Mouse (Mus musculus): ENCODE measurements around the gene Ugcg.

The Ugcg gene

GRCm38 (mm10) chr4:59228951-59229350, 39.9 kb downstream of the Ugcg start:
- DNase-seq (ENCODE audit: low read depth): no peak

DNA sequence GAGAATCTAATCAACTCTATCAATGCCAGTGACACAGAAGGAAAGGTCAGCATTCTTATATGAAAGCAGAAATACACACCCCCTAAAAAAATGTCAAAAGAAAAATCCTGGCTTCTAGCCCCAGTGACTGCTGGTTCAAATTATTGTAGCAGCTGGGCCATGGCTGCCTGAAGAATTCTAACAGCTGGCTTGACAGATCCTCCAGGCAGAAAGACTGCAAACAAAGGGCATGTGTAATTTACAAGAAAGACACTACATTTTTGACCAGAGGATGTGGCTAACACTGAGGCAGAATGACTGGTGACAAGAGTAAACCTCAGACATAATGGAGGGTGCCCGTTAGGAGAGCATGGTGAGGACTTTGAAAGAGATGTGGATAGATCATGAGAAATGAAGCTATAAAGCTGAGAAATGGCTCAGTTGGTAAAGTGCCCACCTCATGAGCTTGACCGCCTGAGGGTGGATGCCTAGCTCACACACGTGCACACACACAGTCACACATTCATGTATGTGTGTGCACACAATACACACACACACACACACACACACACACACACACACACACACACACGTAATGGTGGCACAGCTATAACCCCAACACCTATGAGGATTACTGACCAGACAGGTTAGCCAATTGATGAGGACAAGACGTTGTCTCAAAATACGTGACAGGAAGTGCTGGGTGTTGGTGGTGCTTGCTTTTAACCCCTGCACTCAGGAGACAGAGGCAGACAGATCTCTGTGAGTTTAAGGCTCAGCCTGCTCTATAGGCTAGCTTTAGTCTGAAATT, 42.4 kb downstream of the Ugcg start:
- peak; percentile 56 for DNase-seq (ENCODE audit: low read depth)

- DNase-seq (ENCODE audit: low read depth): no peak
Observed at GRCm38 (mm10) chr4:59234014-59234413, 45.0 kb downstream of the Ugcg start.

- no peak for DNase-seq (ENCODE audit: low read depth)
Observed at GRCm38 (mm10) chr4:59234451-59235216, 45.6 kb downstream of the Ugcg start.

- no peak for DNase-seq (ENCODE audit: low read depth)
Observed at GRCm38 (mm10) chr4:59236362-59236761, 47.3 kb downstream of the Ugcg start.

DNA sequence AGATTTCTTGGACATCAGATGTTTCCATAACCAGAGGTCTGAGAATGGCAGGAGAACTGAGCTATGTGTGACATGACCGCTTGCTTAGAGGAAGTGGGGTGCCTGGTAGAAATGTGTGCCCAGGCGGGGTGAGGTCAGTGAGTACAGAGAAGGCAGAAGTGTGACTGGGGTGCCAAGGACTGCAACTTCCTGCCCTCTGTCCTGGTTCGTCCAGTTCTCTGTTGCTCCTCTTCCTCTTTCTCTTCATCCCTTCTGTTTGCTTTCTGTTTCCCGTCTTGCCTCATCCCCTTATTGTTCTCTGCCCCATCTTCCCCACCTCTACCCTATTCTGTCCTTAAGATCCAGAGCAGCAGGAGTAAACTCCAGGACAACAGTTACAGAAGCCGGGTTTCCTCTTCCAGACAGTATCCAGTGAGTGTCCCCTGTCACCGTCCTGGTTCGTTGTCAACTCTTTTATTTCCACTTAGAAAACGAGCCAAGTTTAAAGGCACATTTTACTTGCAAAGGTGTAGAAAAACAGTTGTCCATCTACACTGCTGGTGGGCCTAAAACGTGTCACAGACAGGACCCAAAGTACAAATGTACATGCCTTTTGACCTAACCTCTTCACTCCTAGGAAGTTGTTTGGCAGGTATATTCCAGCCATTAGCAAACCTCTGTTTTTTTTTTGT, 49.7 kb downstream of the Ugcg start:
- DNase-seq (ENCODE audit: low read depth): no peak

DNA sequence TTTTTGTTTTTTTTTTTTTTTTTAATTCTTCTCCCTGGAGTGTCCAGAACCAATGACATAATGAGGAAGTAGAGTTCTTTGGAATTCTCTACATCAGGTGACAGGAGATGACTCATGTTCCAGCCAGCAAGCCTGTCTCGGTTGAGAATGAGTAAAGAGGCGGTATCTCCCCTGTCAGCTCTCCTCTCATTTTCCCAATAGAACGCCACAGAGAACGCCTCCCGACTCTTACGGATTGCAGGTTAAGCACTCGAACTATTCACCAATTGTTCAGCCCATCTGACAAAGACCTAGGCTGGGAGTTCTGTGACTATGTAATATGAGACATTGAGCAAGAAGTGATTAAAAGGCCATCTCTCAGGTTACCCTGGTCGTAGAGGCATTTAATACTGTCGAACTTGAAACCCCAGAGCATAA, 50.3 kb downstream of the Ugcg start:
- peak; percentile 45 for DNase-seq (ENCODE audit: low read depth)

GRCm38 (mm10) chr4:59240160-59240559, 51.1 kb downstream of the Ugcg start:
- DNase-seq (ENCODE audit: low read depth): no peak

- no peak for DNase-seq (ENCODE audit: low read depth)
Observed at GRCm38 (mm10) chr4:59241096-59241495, 52.0 kb downstream of the Ugcg start.

GRCm38 (mm10) chr4:59242221-59242620, 53.2 kb downstream of the Ugcg start:
- DNase-seq (ENCODE audit: low read depth): no peak

DNA sequence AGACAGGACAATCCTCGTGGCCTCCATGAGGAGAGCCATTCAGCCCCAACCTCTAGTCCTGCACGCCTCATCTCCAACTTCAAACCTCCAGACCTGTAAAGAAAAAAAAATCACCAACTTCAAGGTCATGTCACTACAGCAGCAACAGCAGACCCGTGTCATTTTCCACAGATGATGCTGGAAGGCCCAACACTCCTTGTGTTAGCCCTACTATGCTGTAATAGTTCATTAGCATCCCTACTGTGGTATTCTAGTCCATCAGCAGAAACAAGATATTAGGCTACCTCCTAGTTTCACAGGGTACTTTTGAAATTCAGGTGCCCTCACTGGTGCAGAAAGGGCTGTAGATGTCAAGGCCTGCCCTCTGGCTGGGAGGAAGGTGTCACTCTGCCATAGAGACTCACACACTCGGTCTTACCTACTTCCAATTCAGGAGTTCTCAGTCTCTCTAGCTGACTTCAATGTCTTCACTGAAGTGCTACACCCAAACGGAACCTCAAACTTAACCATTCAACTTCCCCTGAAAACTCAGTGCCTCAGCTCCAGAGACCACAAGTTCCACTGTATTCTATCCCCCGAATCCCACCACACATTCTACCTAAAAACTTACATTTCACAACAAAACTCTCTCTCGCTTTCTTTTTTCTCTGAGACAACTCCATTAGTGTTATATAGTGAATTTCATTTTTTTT, 54.9 kb downstream of the Ugcg start:
- DNase-seq (ENCODE audit: low read depth): no peak

DNA sequence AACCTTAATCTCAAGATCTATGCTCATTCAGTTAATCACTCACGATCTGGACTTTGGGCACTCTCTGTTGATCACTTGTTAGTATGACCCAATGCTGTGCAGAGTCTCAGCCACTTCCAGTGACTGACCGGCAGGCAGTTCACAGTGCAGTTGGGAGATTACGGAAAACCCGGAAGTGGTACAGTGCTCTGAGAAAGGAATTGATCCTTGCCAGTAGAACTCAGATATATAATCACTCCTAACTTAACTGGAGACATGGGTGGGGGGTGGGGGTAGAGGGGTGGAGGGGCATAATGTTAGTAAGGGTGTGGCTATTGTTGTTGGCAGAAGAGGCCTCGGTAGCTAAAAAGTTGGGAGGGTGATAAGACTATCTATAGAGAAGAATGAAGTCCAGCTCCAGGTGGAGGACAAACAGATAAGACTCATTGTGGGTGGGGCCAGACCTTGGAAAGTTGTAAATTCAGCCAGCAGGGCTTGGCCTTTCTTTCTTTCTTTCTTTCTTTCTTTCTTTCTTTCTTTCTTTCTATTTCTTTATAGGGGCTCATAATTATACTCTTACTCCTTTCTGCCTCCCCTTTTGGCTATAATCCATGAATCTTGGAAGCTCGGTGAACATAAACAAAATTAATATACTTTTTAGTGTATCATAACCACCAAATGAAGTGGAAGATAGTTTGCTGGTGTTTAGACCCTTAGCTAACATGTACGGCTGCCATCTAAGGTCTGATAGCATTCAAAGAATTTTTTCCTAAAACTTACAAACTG, 55.9 kb downstream of the Ugcg start:
- DNase-seq (ENCODE audit: low read depth): no peak

- DNase-seq (ENCODE audit: low read depth): no peak
Observed at GRCm38 (mm10) chr4:59245776-59246175, 56.7 kb downstream of the Ugcg start.

GRCm38 (mm10) chr4:59247545-59247944, 58.5 kb downstream of the Ugcg start:
- DNase-seq (ENCODE audit: low read depth): no peak

DNA sequence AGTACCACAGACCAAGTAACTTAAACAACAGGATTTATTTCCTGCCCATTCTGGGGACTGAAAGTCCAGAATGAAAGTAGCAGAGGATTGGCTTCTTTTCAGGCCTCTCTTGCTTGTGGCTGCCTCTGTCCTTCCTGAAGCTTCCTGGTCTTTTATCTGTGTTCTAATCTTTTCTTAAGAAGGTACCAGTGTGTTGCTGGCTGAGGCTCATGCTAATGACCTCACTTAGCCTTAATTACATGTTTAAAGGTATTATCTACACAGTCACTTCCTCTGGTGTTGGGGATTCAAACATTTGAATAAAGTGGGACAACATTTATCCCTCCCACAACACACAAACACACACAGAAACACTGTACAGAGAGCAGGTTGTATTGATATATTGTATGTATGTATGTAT, 59.0 kb downstream of the Ugcg start:
- no peak for DNase-seq (ENCODE audit: low read depth)

DNA sequence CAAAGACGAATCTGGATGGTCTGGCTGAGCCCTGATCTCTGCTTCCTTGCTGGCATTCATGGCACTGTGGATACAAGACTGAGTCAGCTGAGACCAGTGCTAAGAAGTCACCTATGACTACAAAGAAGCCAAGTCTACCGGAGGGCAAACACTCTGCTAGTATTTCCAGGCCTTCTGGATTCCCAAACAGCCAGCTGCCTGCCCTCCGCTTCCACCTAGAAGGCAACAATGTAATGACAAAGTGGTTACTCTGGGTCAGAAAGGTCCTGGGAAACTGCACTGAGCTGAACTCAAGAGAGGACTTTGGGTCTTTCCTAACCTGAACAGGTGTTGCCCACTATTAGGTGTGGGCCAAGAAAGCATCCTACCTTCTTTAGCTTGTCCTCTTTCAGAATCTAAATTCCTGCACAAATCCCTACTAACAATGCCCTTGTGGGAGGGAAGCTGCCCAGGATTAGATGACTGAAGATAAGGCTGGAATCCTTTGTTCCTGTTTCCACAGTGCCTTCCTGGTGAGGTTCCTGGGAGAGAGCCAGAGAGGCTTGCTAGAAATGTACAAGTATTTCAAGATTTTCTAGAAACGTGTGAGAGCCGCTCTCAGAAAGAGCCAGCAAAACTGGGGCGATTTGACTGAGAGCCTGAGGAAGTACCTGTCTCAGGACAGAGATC, 63.5 kb downstream of the Ugcg start:
- no peak for DNase-seq (ENCODE audit: low read depth)

GRCm38 (mm10) chr4:59253055-59253434, 64.0 kb downstream of the Ugcg start:
- no peak for DNase-seq (ENCODE audit: low read depth)

DNA sequence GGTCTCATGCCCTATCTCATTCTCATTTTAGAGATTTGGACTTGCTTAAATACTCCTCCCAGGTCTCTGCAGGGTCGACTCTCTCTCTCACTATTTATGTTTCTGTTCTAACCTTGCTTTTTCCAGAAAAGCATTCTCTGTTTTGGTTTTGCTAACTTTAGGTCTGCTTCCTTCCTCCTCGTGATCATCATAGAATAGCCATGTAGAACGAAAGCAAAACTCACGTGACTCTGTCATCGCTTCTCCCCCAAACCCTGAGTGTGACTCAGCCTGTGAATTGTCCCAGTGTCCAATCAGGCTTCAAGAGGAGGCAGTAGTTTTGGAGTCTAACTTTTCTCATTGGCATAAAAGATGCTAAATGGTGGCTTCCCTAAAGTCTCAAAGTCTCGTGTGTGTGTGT, 65.3 kb downstream of the Ugcg start:
- DNase-seq (ENCODE audit: low read depth): no peak

GRCm38 (mm10) chr4:59255988-59256387, 66.9 kb downstream of the Ugcg start:
- DNase-seq (ENCODE audit: low read depth): no peak

GRCm38 (mm10) chr4:59257866-59258265, 68.8 kb downstream of the Ugcg start:
- DNase-seq (ENCODE audit: low read depth): no peak

DNA sequence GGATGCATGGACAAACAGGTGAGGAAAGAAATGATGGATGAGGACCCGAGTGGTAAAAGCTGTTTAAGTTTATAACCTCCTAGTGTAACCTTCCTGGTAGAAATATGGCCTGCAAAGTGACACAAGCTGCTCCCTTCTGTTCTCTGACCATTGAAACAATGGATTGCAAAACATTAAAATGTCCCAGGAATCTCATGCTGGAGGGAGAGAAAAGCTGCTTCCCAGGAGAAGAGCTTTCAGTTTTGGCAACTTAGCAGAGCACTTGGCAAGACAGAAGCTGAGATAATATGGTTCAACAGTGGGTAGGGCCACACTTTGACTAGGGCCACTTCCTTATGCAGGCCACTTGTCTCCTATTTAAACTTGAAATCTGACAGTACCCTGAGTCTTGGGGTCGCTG, 69.7 kb downstream of the Ugcg start:
- DNase-seq (ENCODE audit: low read depth): no peak
